Mouse (Mus musculus): ENCODE measurements at regions not wholly inside any gene's neighbourhood (a gene's known extent, or its start where the extent isn't known, plus 50 kb on each side); places are given as distances from the start of the nearest gene placed in this dataset.

- DNase-seq (ENCODE audit: low spot score in 2 of 2), result no peak
- intact Hi-C loops (cut with DNase I), result no loop called here
Observed at GRCm38 (mm10) chr5:128487371-128487770, 54.5 kb upstream of the Tmem132d start.

GRCm38 (mm10) chr5:128484116-128484515 lies 51.2 kb upstream of the Tmem132d start:
- intact Hi-C loops (cut with DNase I), result no loop called here
- no peak for DNase-seq (ENCODE audit: low spot score in 2 of 2)

GRCm38 (mm10) chr5:128483441-128483810 lies 50.5 kb upstream of the Tmem132d start:
- intact Hi-C loops (cut with DNase I), result no loop called here
- no peak for DNase-seq (ENCODE audit: low spot score in 2 of 2)

- intact Hi-C loops (cut with DNase I), result no loop called here
- DNase-seq (ENCODE audit: low spot score in 2 of 2), result peak; percentile 18 to 26
Observed at GRCm38 (mm10) chr5:128482617-128483440, 50.0 kb upstream of the Tmem132d start.
